ENCODE assay signal across 24 mouse cellular contexts in the genomic region with DNA sequence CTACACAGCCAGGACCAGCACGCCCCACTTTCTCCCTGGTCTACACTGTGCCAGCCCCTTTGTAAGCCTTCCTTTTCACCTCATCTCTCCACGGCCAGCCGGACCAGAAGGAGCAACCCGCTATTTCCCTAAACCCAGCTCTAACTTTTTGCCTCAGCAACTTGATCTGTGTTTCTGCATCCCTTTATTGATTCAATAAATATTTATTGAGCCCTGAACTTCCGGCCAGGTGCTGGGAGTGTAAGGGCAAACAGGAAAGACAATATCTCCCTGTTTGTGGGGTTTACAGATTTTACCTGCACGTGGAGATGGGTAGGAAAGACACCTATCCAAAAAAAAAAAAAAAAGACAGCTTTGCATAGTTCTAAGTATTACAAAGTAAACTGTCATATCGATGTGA. TPM values are rescaled to one million over a fixed set of nuclear protein-coding genes. Genes with fewer than 3 reads are reported as not detected.
A peak's percentile ranks its signal among the peaks of the same experiment; 100 is the strongest.
DNase-seq lines count a peak whose midpoint lies in the region; ATAC-seq and TF ChIP-seq lines count a peak whose summit lies in the region.
"Had no signal": no experiment of that assay in that cellular context is flagged by ENCODE, and none has a peak within 500 bp of the region (broad histone marks: within the 10 kb centered on the region; RNA-seq: fewer than 3 reads in every experiment).

No protein-coding gene starts in this region.

- H3K4me1 ChIP-seq in heart, embryonic 14.5 days (ENCODE audit: control insufficient read depth in 2 of 2, insufficient read depth in 2 of 2, low read length in 2 of 2) = peaks cover 5 to 13% of the 10 kb centered on the region in 2 experiments; a peak in 2 of 4 replicates
- peaks cover 4% of the 10 kb centered on the region for H3K4me1 ChIP-seq in ES-Bruce4 (ENCODE audit: control insufficient read depth, insufficient read depth, low read length)
- H3K4me1 ChIP-seq in limb, embryonic 10.5 days = peaks cover 36% of the 10 kb centered on the region
- H3K4me1 ChIP-seq in liver, embryonic 13.5 days (replicated peaks) = peaks cover 30% of the 10 kb centered on the region; the same call in 1 of the 2 replicates

- no peaks in the 10 kb centered on the region for H3K9me3 ChIP-seq in heart, embryonic 14.5 days (ENCODE audit: control insufficient read depth, low read length)
- no peaks in the 10 kb centered on the region for H3K9me3 ChIP-seq in ES-Bruce4 (replicated peaks; ENCODE audit: control insufficient read depth, insufficient read depth, low read length, poor library complexity, severe bottlenecking)
- no peaks in the 10 kb centered on the region for H3K9me3 ChIP-seq in limb, embryonic 10.5 days (replicated peaks)
- H3K9me3 ChIP-seq in liver, embryonic 13.5 days (replicated peaks) = no peaks in the 10 kb centered on the region
- H3K9me3 ChIP-seq: embryonic facial prominence, embryonic 12.5 days; G1E; hindbrain, embryonic 12.5 days; intestine, embryonic 15.5 days; megakaryocyte, embryonic 14.5 days; midbrain, embryonic 12.5 days had no signal

- H3K36me3 ChIP-seq in heart, embryonic 14.5 days (ENCODE audit: control insufficient read depth, insufficient read depth, low read length) = no peaks in the 10 kb centered on the region
- H3K36me3 ChIP-seq in ES-Bruce4 (ENCODE audit: control insufficient read depth, insufficient read depth, low read length, poor library complexity, severe bottlenecking) = no peaks in the 10 kb centered on the region
- H3K36me3 ChIP-seq in limb, embryonic 10.5 days = no peaks in the 10 kb centered on the region
- no peaks in the 10 kb centered on the region for H3K36me3 ChIP-seq in liver, embryonic 13.5 days
- H3K36me3 ChIP-seq: embryonic facial prominence, embryonic 12.5 days; G1E; hindbrain, embryonic 12.5 days; intestine, embryonic 15.5 days; midbrain, embryonic 12.5 days had no signal

- H3K27ac ChIP-seq in heart, embryonic 14.5 days (replicated peaks in 1 of 2; ENCODE audit: control insufficient read depth in 1 of 2, insufficient read depth in 1 of 2, low read depth in 2 of 2, low read length in 2 of 2) = no peak overlapping the region
- H3K27ac ChIP-seq in ES-Bruce4 (ENCODE audit: insufficient read depth, low read length) = peak overlapping the region; percentile 40
- peak overlapping the region; percentile 53; the same call in 1 of the 2 replicates for H3K27ac ChIP-seq in limb, embryonic 10.5 days
- H3K27ac ChIP-seq in liver, embryonic 13.5 days = peak overlapping the region; percentile 60
- H3K27ac ChIP-seq: embryonic facial prominence, embryonic 12.5 days; hindbrain, embryonic 12.5 days; hindbrain, postnatal 0 days; intestine, embryonic 15.5 days; kidney, postnatal 0 days; midbrain, embryonic 12.5 days had no signal

- TF ChIP-seq CTCF in ES-Bruce4 (IDR thresholded peaks at IDR 0.05; ENCODE audit: low read depth, low read length) = no peak

- no peak for TF ChIP-seq POLR2A in ES-Bruce4 (IDR thresholded peaks at IDR 0.05; ENCODE audit: insufficient read depth, low read length)

- no peak overlapping the region for H3K4me2 ChIP-seq in heart, embryonic 14.5 days (ENCODE audit: low read length)
- H3K4me2 ChIP-seq in liver, embryonic 13.5 days = no peak overlapping the region
- H3K4me2 ChIP-seq: midbrain, embryonic 12.5 days had no signal

- no peaks in the 10 kb centered on the region for H3K27me3 ChIP-seq in heart, embryonic 14.5 days (ENCODE audit: control insufficient read depth, insufficient read depth, low read length)
- no peaks in the 10 kb centered on the region for H3K27me3 ChIP-seq in ES-Bruce4 (ENCODE audit: control insufficient read depth, insufficient read depth, low read length, poor library complexity, severe bottlenecking)
- no peaks in the 10 kb centered on the region; the same call in 1 of the 2 replicates for H3K27me3 ChIP-seq in limb, embryonic 10.5 days (ENCODE audit: low read depth, poor library complexity, severe bottlenecking)
- H3K27me3 ChIP-seq in liver, embryonic 13.5 days = no peaks in the 10 kb centered on the region
- H3K27me3 ChIP-seq: embryonic facial prominence, embryonic 12.5 days; intestine, embryonic 15.5 days; midbrain, embryonic 12.5 days had no signal

- no peak for ATAC-seq in heart, embryonic 14.5 days (ENCODE audit: insufficient number of reproducible peaks, insufficient read depth, low FRiP score, low read depth)
- no peak for ATAC-seq in liver, embryonic 13.5 days (ENCODE audit: low read depth)
- ATAC-seq: CD4-positive, CD25-positive, alpha-beta regulatory T cell, adult 4 months; intestine, embryonic 15.5 days had no signal

- WGBS in heart, embryonic 14.5 days = 86% methylated on average over 7 of the region's 7 CpGs
- 76% methylated on average over 7 of the region's 7 CpGs for WGBS in limb, embryonic 10.5 days
- 60% methylated on average over 7 of the region's 7 CpGs for WGBS in liver, embryonic 13.5 days (ENCODE audit: insufficient replicate concordance)

- no peak for DNase-seq in heart, postnatal 10 days
- DNase-seq in limb, embryonic 10.5 days (ENCODE audit: low spot score) = peak; percentile 27
- no peak for DNase-seq in liver, embryonic 13.5 days
- DNase-seq in yolk sac, embryonic 10.5 days (ENCODE audit: low spot score) = no peak
- DNase-seq in natural killer cell, adult 2 months (ENCODE audit: low spot score in 2 of 2) = no peak
- DNase-seq: adrenal gland, postnatal 10 days; cerebellum, adult 8-10 months; cerebellum, postnatal 36 days; gastrocnemius, postnatal 10 days; kidney, postnatal 4 days; spleen, adult 18-20 months; thymus, postnatal 14 days had no signal

- H3K9ac ChIP-seq in heart, embryonic 14.5 days (ENCODE audit: low read length) = peak overlapping the region; percentile 38; the same call in 1 of the 2 replicates
- peak overlapping the region; percentile 7 for H3K9ac ChIP-seq in ES-Bruce4 (ENCODE audit: low read depth, poor library complexity, severe bottlenecking)
- H3K9ac ChIP-seq in liver, embryonic 13.5 days = no peak overlapping the region
- H3K9ac ChIP-seq: embryonic facial prominence, embryonic 12.5 days; hindbrain, embryonic 12.5 days; intestine, embryonic 15.5 days; midbrain, embryonic 12.5 days had no signal

- H3K4me3 ChIP-seq in heart, embryonic 14.5 days (ENCODE audit: control insufficient read depth in 1 of 2, insufficient read depth in 1 of 2, low read depth in 1 of 2, low read length in 2 of 2) = no peak overlapping the region
- no peak overlapping the region for H3K4me3 ChIP-seq in ES-Bruce4 (ENCODE audit: low read depth, low read length)
- no peak overlapping the region for H3K4me3 ChIP-seq in limb, embryonic 10.5 days
- no peak overlapping the region for H3K4me3 ChIP-seq in liver, embryonic 13.5 days (replicated peaks)
- H3K4me3 ChIP-seq: embryonic facial prominence, embryonic 12.5 days; erythroblast, embryonic 14.5 days; hindbrain, embryonic 12.5 days; intestine, embryonic 15.5 days; megakaryocyte, embryonic 14.5 days; midbrain, embryonic 12.5 days had no signal

- TF ChIP-seq EP300 in ES-Bruce4 (IDR thresholded peaks at IDR 0.05; ENCODE audit: insufficient read depth, low read depth, low read length) = no peak

- intact Hi-C loops in heart, postnatal 10 days (cut with DNase I) = no loop called here

RNA-seq across cellular contexts. Expression of gene Zfp281, which starts 45.2 kb away (rescaled TPM):
- 13.2 and 14.1 TPM in 2 replicates for polyA plus RNA-seq in heart, embryonic 14.5 days (2014; fragmentation: Nextera tagmentation; extraction: Ambion mirVana)
- total RNA-seq in heart, postnatal 10 days (2021) = 10 to 100 TPM; 12.1 to 14.8 TPM
- polyA plus RNA-seq in ES-Bruce4 (2011; ENCODE audit: insufficient read depth, insufficient read length, low read depth, missing spikeins) = 94.4 and 98.1 TPM in 2 replicates
- 31.2 and 32.4 TPM in 2 replicates for polyA plus RNA-seq in limb, embryonic 10.5 days (2016; fragmentation: Nextera tagmentation; extraction: Ambion mirVana)
- 6.7 and 8.4 TPM in 2 replicates for polyA plus RNA-seq in liver, embryonic 13.5 days (2015; fragmentation: Nextera tagmentation; extraction: Ambion mirVana)

Comparison
In these comparisons a context has a peak if more than half of its experiments do, and no peak if none do; other contexts are left out.
1. H3K27ac ChIP-seq: peak in ES-Bruce4 (single experiment), limb, embryonic 10.5 days (single experiment) and liver, embryonic 13.5 days (single experiment); none in heart, embryonic 14.5 days (0 of 2).